Mouse (Mus musculus) intestine, embryonic 16.5 days (tissue): ENCODE measurements around the gene Depdc5. TPM values are rescaled to one million over a fixed set of nuclear protein-coding genes. Genes with fewer than 3 reads are reported as not detected.

ENCODE experiments used
- ATAC-seq: fragments of 200-750 bp; cut with Nextera tagmentation; 2 replicates; pipeline ENCODE4 v1.8.0; 2017; ENCODE audit warnings: moderate TSS enrichment, moderate library complexity
- H3K27ac ChIP-seq: fragments of 300-500 bp; sonication (generic); 2 replicates; pipeline ENCODE4 v1.5.1; 2014; ENCODE audit warnings: mild to moderate bottlenecking, low read length
- H3K27me3 ChIP-seq: fragments of 300-500 bp; sonication (generic); replicated peaks from 2 replicates; pipeline ENCODE4 v1.6.1; 2014; ENCODE audit warnings: low read length, control low read depth, mixed read lengths; ENCODE audit not compliant: control insufficient read depth, insufficient read depth
- H3K36me3 ChIP-seq: fragments of 300-500 bp; sonication (generic); 2 replicates; pipeline ENCODE4 v1.6.1; 2014; ENCODE audit warnings: low read length, control low read depth; ENCODE audit not compliant: control insufficient read depth, insufficient read depth
- H3K4me1 ChIP-seq: fragments of 300-500 bp; sonication (generic); 2 replicates; pipeline ENCODE4 v1.6.1; 2014; ENCODE audit warnings: low read length, control low read depth, mixed read lengths; ENCODE audit not compliant: control insufficient read depth, insufficient read depth
- H3K4me2 ChIP-seq: fragments of 300-500 bp; sonication (generic); 2 replicates; pipeline ENCODE4 v1.6.1; 2014; ENCODE audit warnings: low read depth, low read length, control low read depth
- H3K4me3 ChIP-seq: fragments of 300-500 bp; sonication (generic); 2 replicates; pipeline ENCODE4 v1.5.1; 2014; ENCODE audit warnings: mild to moderate bottlenecking, low read length
- H3K9ac ChIP-seq: fragments of 300-500 bp; sonication (generic); 2 replicates; pipeline ENCODE4 v1.6.1; 2014; ENCODE audit warnings: low read depth, low read length
- H3K9me3 ChIP-seq: fragments of 300-500 bp; sonication (generic); 2 replicates; pipeline ENCODE4 v1.6.1; 2016; ENCODE audit warnings: low read length, control low read depth; ENCODE audit not compliant: control insufficient read depth
- WGBS: fragments of 180-500 bp; shearing (Covaris S2); extraction: QIAGEN DNeasy Blood & Tissue Kit; methylation state at CpG from one replicate; pipeline ENCODE4 v1.1.7; 2014; 5-methylcytosine and 5-hydroxymethylcytosine counted together
- polyA plus RNA-seq: library from polyadenylated mRNA; unstranded; fragments of >200 nt; fragmentation: Nextera tagmentation; extraction: Ambion mirVana; gene quantifications from 2 replicates; pipeline ENCODE4 v1.2.1, GENCODE M21; 2015

Gene Depdc5
- polyA plus RNA-seq, 1 experiment from 2014 or later = 14.6 TPM

GRCm38 (mm10) chr5:33014096-33014495 lies 150.6 kb downstream of the Depdc5 start:
- Histone ChIP-seq H3K4me3 (no peak overlapping the region), H3K36me3 (no peaks in the 10 kb centered on the region), H3K4me1 (peaks cover 15% of the 10 kb centered on the region), H3K9me3 (no peaks in the 10 kb centered on the region), H3K4me2 (no peak overlapping the region), H3K27me3 (no peaks in the 10 kb centered on the region), H3K27ac (no peak overlapping the region), H3K9ac (no peak overlapping the region)
- ATAC-seq = no peak
- 72% methylated on average over 1 of the region's 1 CpGs for WGBS

- Histone ChIP-seq H3K4me2 (no peak overlapping the region), H3K27me3 (no peaks in the 10 kb centered on the region), H3K4me3 (no peak overlapping the region), H3K9me3 (no peaks in the 10 kb centered on the region), H3K4me1 (peaks cover 22% of the 10 kb centered on the region), H3K27ac (no peak overlapping the region), H3K9ac (no peak overlapping the region), H3K36me3 (no peaks in the 10 kb centered on the region)
- WGBS = 56% methylated on average over 5 of the region's 5 CpGs
- no peak for ATAC-seq
Observed at GRCm38 (mm10) chr5:33015579-33015978, 152.1 kb downstream of the Depdc5 start.

DNA sequence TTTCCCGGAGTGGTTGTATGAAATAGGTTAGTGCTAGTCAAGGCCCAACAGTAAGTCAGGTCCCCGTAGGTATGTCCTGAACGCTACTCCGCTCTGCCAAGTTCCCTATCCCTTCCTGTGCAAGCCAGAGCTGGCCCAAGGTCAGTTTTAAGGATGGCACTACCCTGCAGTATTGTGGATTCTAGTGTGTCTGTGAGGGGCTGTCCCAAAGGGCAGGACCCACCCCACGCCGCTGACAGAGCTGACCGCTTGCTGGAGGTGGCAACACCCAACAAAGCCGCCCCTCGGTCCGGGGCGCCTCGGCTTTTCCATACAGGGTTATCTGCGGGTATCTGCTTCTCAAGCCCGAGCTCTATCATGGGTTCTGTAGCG lies 154.7 kb downstream of the Depdc5 start:
- H3K27me3 ChIP-seq = no peaks in the 10 kb centered on the region
- peak; percentile 52 for ATAC-seq
- no peaks in the 10 kb centered on the region for H3K9me3 ChIP-seq
- WGBS = 5% methylated on average over 15 of the region's 15 CpGs
- H3K27ac ChIP-seq = peak overlapping the region; percentile 93
- H3K4me3 ChIP-seq = peak overlapping the region; percentile 73
- H3K4me2 ChIP-seq = peak overlapping the region; percentile 89
- H3K4me1 ChIP-seq = peaks cover 23% of the 10 kb centered on the region
- H3K36me3 ChIP-seq = no peaks in the 10 kb centered on the region
- H3K9ac ChIP-seq = peak overlapping the region; percentile 92

GRCm38 (mm10) chr5:33018561-33019425 lies 155.3 kb downstream of the Depdc5 start, which contains the start of gene Ywhah:
Ywhah (plus strand) TSS chr5:33018816.
- Histone ChIP-seq H3K27me3 (no peaks in the 10 kb centered on the region), H3K4me1 (peaks cover 29% of the 10 kb centered on the region), H3K4me2 (peak within 1 kb of the TSS; percentile 89), H3K4me3 (peak within 1 kb of the TSS; percentile 73), H3K9ac (peak within 1 kb of the TSS; percentile 97), H3K36me3 (no peaks in the 10 kb centered on the region), H3K9me3 (no peaks in the 10 kb centered on the region), H3K27ac (peak within 1 kb of the TSS; percentile 99)
- WGBS = under 1% methylated on average over 98 of the region's 121 CpGs
- peak; percentile 97 for ATAC-seq

DNA sequence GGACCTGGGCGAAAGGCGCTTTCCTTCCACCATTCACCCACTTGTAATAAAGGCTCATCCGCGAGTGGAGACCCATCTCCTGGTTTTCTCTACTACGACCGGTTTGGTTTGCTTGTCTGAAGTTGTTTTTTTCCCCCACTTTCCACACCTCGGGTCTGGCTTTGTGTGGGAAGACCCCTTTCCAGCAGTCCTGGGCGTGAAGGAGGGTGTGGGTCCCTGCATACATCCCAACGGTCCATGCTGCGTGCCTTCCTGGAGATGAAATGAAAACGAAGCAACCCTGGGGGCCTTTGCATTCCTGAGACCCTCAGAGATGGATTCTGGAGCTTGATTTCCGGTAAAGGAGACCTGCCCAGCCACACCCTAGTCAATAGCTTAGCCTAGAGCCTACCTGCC lies 155.9 kb downstream of the Depdc5 start:
- H3K9me3 ChIP-seq = no peaks in the 10 kb centered on the region

DNA sequence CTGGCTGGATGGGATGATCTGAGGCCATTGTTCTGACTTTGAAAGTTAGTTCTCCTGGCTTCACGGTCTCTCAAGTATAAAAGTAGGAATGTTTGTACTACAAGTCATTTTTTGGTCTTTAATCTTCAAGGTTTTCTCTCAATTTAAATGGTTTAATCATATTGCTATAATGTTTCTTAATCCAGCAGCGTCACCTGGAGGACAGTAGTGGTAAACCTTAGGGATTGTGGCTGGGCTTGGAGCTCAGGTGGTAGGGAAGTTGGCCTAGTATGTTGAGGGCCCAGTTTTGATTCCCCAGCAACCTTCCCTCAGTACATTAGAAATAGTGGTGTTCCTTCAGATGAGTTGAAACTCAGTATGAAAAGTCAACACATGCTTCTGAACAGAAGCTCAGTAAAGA lies 158.1 kb downstream of the Depdc5 start:
- no peak for ATAC-seq
- Histone ChIP-seq H3K27ac (no peak overlapping the region), H3K4me3 (no peak overlapping the region), H3K4me1 (peaks cover 31% of the 10 kb centered on the region), H3K4me2 (no peak overlapping the region), H3K27me3 (no peaks in the 10 kb centered on the region), H3K9ac (no peak overlapping the region), H3K9me3 (no peaks in the 10 kb centered on the region), H3K36me3 (no peaks in the 10 kb centered on the region)
- WGBS = 88% methylated on average over 2 of the region's 2 CpGs

More for the DNA sequence above, 155.9 kb downstream of the Depdc5 start:
- peak overlapping the region; percentile 99 for H3K27ac ChIP-seq
- WGBS = under 1% methylated on average over 12 of the region's 12 CpGs
- no peaks in the 10 kb centered on the region for H3K27me3 ChIP-seq
- H3K9ac ChIP-seq = peak overlapping the region; percentile 97
- H3K4me2 ChIP-seq = peak overlapping the region; percentile 78
- ATAC-seq = no peak
- H3K36me3 ChIP-seq = no peaks in the 10 kb centered on the region
- peak overlapping the region; percentile 73 for H3K4me3 ChIP-seq
- peaks cover 34% of the 10 kb centered on the region for H3K4me1 ChIP-seq

- Histone ChIP-seq H3K4me1 (peaks cover 25% of the 10 kb centered on the region), H3K9ac (no peak overlapping the region), H3K36me3 (no peaks in the 10 kb centered on the region), H3K4me3 (no peak overlapping the region), H3K27ac (0 out of 2 replicates have a peak overlapping the region, but pooled peaks have one; percentile 4), H3K27me3 (no peaks in the 10 kb centered on the region), H3K4me2 (no peak overlapping the region), H3K9me3 (no peaks in the 10 kb centered on the region)
- WGBS = 88% methylated on average over 4 of the region's 4 CpGs
- ATAC-seq = no peak
Observed at GRCm38 (mm10) chr5:33023337-33023736, 159.8 kb downstream of the Depdc5 start.

- peak; percentile 78 for ATAC-seq
- no peaks in the 10 kb centered on the region for H3K27me3 ChIP-seq
- 45% methylated on average over 5 of the region's 5 CpGs for WGBS
- no peak overlapping the region for H3K4me3 ChIP-seq
- no peaks in the 10 kb centered on the region for H3K9me3 ChIP-seq
- no peak overlapping the region for H3K27ac ChIP-seq
- no peak overlapping the region for H3K9ac ChIP-seq
- no peaks in the 10 kb centered on the region for H3K36me3 ChIP-seq
- H3K4me1 ChIP-seq = peaks cover 25% of the 10 kb centered on the region
- no peak overlapping the region for H3K4me2 ChIP-seq
Observed at GRCm38 (mm10) chr5:33024474-33024873, 161.0 kb downstream of the Depdc5 start.

DNA sequence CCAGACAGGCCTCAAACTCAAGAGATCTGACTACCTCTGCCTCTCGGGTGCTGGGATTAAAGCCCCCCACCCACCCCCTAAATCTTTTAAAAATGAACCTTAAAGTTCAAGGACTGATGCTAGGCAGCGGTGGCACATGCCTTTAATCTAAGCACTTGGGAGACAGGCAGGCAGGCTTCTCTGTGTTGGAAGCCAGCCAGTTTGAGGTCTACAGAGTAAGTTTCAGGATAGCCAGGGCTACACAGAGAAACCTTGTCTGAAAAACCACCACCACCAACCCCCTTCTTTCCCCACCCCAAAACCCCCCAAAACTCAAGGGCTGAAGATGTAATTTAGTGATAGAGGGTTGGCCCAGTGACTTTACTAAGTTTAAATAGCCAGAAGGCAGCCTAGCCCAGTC lies 165.2 kb downstream of the Depdc5 start:
- Histone ChIP-seq H3K4me3 (no peak overlapping the region), H3K9ac (no peak overlapping the region), H3K36me3 (no peaks in the 10 kb centered on the region), H3K4me1 (peaks cover 10% of the 10 kb centered on the region), H3K27ac (no peak overlapping the region), H3K4me2 (no peak overlapping the region), H3K9me3 (no peaks in the 10 kb centered on the region), H3K27me3 (no peaks in the 10 kb centered on the region)
- 78% methylated on average over 2 of the region's 2 CpGs for WGBS
- ATAC-seq = no peak
